ENCODE assay signal across 8 mouse cellular contexts in the genomic region with DNA sequence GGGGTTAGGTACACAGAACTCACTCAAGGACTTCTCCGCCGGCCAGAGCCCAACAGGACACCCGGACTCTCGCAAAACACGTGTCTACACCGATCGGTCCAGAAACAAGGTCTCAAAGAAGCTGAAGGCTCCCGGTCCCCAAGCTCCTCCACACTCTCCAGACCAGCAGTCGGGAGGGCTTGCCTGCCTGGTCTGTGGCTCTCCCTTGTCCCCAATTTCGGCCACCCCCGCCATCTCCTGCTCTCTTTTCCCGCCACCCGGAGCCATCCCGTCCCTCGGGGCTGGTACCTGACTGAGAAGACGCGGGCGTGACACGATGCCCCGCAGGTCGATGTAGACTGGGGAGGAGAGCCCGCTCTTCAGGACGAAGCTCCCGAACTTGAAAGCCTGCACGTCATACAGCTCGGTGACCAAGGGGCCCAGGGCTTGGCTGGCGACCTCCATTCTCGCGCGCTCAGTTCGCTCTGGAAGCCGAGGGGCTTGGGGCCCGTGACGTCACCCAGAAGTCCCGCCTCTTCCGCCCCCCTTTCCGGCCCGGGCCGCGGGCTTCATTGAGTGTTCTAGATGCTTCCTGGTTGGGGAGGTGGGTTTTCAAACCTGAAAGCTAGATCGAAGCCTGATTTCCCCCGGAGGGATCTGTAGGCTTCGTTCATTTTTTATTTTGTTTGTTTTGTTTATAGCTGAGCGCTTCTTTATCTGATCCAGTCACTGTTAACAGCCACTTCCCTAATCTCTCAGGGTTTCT. TPM values are rescaled to one million over a fixed set of nuclear protein-coding genes. Genes with fewer than 3 reads are reported as not detected.
DNase-seq lines count a peak whose midpoint lies in the region; ATAC-seq and TF ChIP-seq lines count a peak whose summit lies in the region.

A gene (minus strand): TSS at position 501 of the 745 bp plus-strand sequence.

- H3K4me3 ChIP-seq in E14TG2a.4 (replicated peaks; ENCODE audit: low read length): peak within 1 kb of the TSS; percentile 94
- peak within 1 kb of the TSS; percentile 85 for H3K4me3 ChIP-seq in forebrain, embryonic 12.5 days (replicated peaks)
- H3K4me3 ChIP-seq in heart, postnatal 0 days (ENCODE audit: low read depth, low read length): peak within 1 kb of the TSS; percentile 55
- H3K4me3 ChIP-seq in liver, embryonic 16.5 days (ENCODE audit: low read depth, low read length): peak within 1 kb of the TSS; percentile 84
- H3K4me3 ChIP-seq in neural tube, embryonic 12.5 days: peak within 1 kb of the TSS; percentile 77
- H3K4me3 ChIP-seq in stomach, postnatal 0 days (ENCODE audit: low read depth, low read length): peak within 1 kb of the TSS; percentile 75

- 2% methylated on average over 44 of the region's 44 CpGs for WGBS in forebrain, embryonic 12.5 days
- under 1% methylated on average over 44 of the region's 44 CpGs for WGBS in heart, postnatal 0 days
- WGBS in liver, embryonic 16.5 days (ENCODE audit: insufficient replicate concordance): under 1% methylated on average over 44 of the region's 44 CpGs
- WGBS in neural tube, embryonic 12.5 days: 2% methylated on average over 44 of the region's 44 CpGs
- WGBS in stomach, postnatal 0 days: under 1% methylated on average over 44 of the region's 44 CpGs

- TF ChIP-seq EP300 in heart, postnatal 0 days (IDR thresholded peaks at IDR 0.05; ENCODE audit: low read depth): no peak
- no peak for TF ChIP-seq EP300 in stomach, postnatal 0 days (optimal IDR thresholded peaks at IDR 0.05)

- peak within 1 kb of the TSS; percentile 86 for H3K9ac ChIP-seq in forebrain, embryonic 12.5 days
- H3K9ac ChIP-seq in heart, postnatal 0 days (replicated peaks; ENCODE audit: low read depth, low read length): peak within 1 kb of the TSS; percentile 49
- H3K9ac ChIP-seq in liver, embryonic 16.5 days (ENCODE audit: low read depth, low read length): peak within 1 kb of the TSS; percentile 78
- H3K9ac ChIP-seq in neural tube, embryonic 12.5 days: peak within 1 kb of the TSS; percentile 66
- peak within 1 kb of the TSS; percentile 76 for H3K9ac ChIP-seq in stomach, postnatal 0 days (ENCODE audit: low read length)

- H3K9me3 ChIP-seq in E14TG2a.4 (ENCODE audit: low read length): no peaks in the 10 kb centered on the region
- no peaks in the 10 kb centered on the region for H3K9me3 ChIP-seq in forebrain, embryonic 12.5 days
- no peaks in the 10 kb centered on the region for H3K9me3 ChIP-seq in heart, postnatal 0 days (replicated peaks; ENCODE audit: control insufficient read depth, low read length)
- H3K9me3 ChIP-seq in liver, embryonic 16.5 days (replicated peaks; ENCODE audit: control insufficient read depth, low read length): no peaks in the 10 kb centered on the region
- H3K9me3 ChIP-seq in neural tube, embryonic 12.5 days: no peaks in the 10 kb centered on the region
- H3K9me3 ChIP-seq in stomach, postnatal 0 days (ENCODE audit: control insufficient read depth, low read length): no peaks in the 10 kb centered on the region

- DNase-seq in c-Kit-positive CD71-positive TER-119-negative erythroid progenitor cells, embryonic 14.5 days (ENCODE audit: low read depth): peak; percentile 61
- peak; percentile 73 for DNase-seq in heart, postnatal 0 days (ENCODE audit: low spot score)
- DNase-seq in kidney, postnatal 4 days: peak; percentile 90 to 92
- peak; percentile 85 for DNase-seq in stomach, postnatal 0 days (ENCODE audit: low spot score)

- peaks cover 5% of the 10 kb centered on the region; the same call in 1 of the 2 replicates for H3K27me3 ChIP-seq in E14TG2a.4 (ENCODE audit: insufficient read depth, low read length)
- H3K27me3 ChIP-seq in forebrain, embryonic 12.5 days: no peaks in the 10 kb centered on the region
- no peaks in the 10 kb centered on the region for H3K27me3 ChIP-seq in heart, postnatal 0 days (ENCODE audit: control insufficient read depth, insufficient read depth, low read length)
- no peaks in the 10 kb centered on the region for H3K27me3 ChIP-seq in liver, embryonic 16.5 days (ENCODE audit: control insufficient read depth, insufficient read depth, low read depth, low read length)
- H3K27me3 ChIP-seq in neural tube, embryonic 12.5 days (replicated peaks): no peaks in the 10 kb centered on the region
- H3K27me3 ChIP-seq in stomach, postnatal 0 days (ENCODE audit: control insufficient read depth, insufficient read depth, low read length): no peaks in the 10 kb centered on the region

- H3K4me2 ChIP-seq in forebrain, embryonic 12.5 days: peak within 1 kb of the TSS; percentile 84
- peak within 1 kb of the TSS; percentile 94 for H3K4me2 ChIP-seq in heart, postnatal 0 days (ENCODE audit: low read depth, low read length)
- H3K4me2 ChIP-seq in liver, embryonic 16.5 days (ENCODE audit: low read depth, low read length): peak within 1 kb of the TSS; percentile 78
- peak within 1 kb of the TSS; percentile 68 for H3K4me2 ChIP-seq in neural tube, embryonic 12.5 days (replicated peaks)
- peak within 1 kb of the TSS; percentile 92 for H3K4me2 ChIP-seq in stomach, postnatal 0 days (replicated peaks; ENCODE audit: low read depth)

- peaks cover 29% of the 10 kb centered on the region for H3K4me1 ChIP-seq in E14TG2a.4 (replicated peaks; ENCODE audit: low read depth, low read length)
- peaks cover 13% of the 10 kb centered on the region for H3K4me1 ChIP-seq in forebrain, embryonic 12.5 days
- peaks cover 10% of the 10 kb centered on the region for H3K4me1 ChIP-seq in heart, postnatal 0 days (ENCODE audit: control insufficient read depth, insufficient read depth)
- peaks cover 10% of the 10 kb centered on the region for H3K4me1 ChIP-seq in liver, embryonic 16.5 days (ENCODE audit: control insufficient read depth, low read depth, low read length)
- peaks cover 9% of the 10 kb centered on the region; the same call in 1 of the 2 replicates for H3K4me1 ChIP-seq in neural tube, embryonic 12.5 days
- H3K4me1 ChIP-seq in stomach, postnatal 0 days (replicated peaks; ENCODE audit: control insufficient read depth, insufficient read depth): no peaks in the 10 kb centered on the region

- H3K36me3 ChIP-seq in E14TG2a.4 (ENCODE audit: insufficient read depth, low read length): peaks cover 27% of the 10 kb centered on the region
- peaks cover 18% of the 10 kb centered on the region for H3K36me3 ChIP-seq in forebrain, embryonic 12.5 days (replicated peaks)
- H3K36me3 ChIP-seq in heart, postnatal 0 days (replicated peaks; ENCODE audit: control insufficient read depth, insufficient read depth, low read length): peaks cover 16% of the 10 kb centered on the region
- H3K36me3 ChIP-seq in liver, embryonic 16.5 days (ENCODE audit: control insufficient read depth, insufficient read depth): peaks cover 10% of the 10 kb centered on the region; the same call in 1 of the 2 replicates
- peaks cover 14% of the 10 kb centered on the region for H3K36me3 ChIP-seq in neural tube, embryonic 12.5 days
- H3K36me3 ChIP-seq in stomach, postnatal 0 days (ENCODE audit: control insufficient read depth, insufficient read depth, low read length): peaks cover 3% of the 10 kb centered on the region

- 0 out of 2 replicates have a peak within 1 kb of the TSS, but pooled peaks have one; percentile 37 for H3K27ac ChIP-seq in forebrain, embryonic 12.5 days
- peak within 1 kb of the TSS; percentile 23 for H3K27ac ChIP-seq in heart, postnatal 0 days (ENCODE audit: low read depth)
- H3K27ac ChIP-seq in liver, embryonic 16.5 days (ENCODE audit: low read length): peak within 1 kb of the TSS; percentile 45
- no peak within 1 kb of the TSS for H3K27ac ChIP-seq in neural tube, embryonic 12.5 days
- peak within 1 kb of the TSS; percentile 82 for H3K27ac ChIP-seq in stomach, postnatal 0 days (replicated peaks)

- ATAC-seq in forebrain, embryonic 12.5 days (ENCODE audit: low FRiP score): peak; percentile 94
- ATAC-seq in heart, postnatal 0 days (ENCODE audit: insufficient read depth, low read depth): peak; percentile 92
- ATAC-seq in liver, embryonic 16.5 days (ENCODE audit: low read depth): peak; percentile 78
- ATAC-seq in neural tube, embryonic 12.5 days (ENCODE audit: low FRiP score, low read depth): peak; percentile 95
- peak; percentile 77 for ATAC-seq in stomach, postnatal 0 days (ENCODE audit: low FRiP score, low TSS enrichment)

- no peak for TF ChIP-seq CTCF in E14TG2a.4 (conservative IDR thresholded peaks at IDR 0.05; ENCODE audit: low read length)
- no peak for TF ChIP-seq CTCF in heart, postnatal 0 days (IDR thresholded peaks at IDR 0.05; ENCODE audit: low read depth)
- no peak for TF ChIP-seq CTCF in stomach, postnatal 0 days (IDR thresholded peaks at IDR 0.05; ENCODE audit: low read depth)

RNA-seq across cellular contexts. Expression of the gene that starts here (rescaled TPM):
- 56.5 and 56.9 TPM in 2 replicates for polyA plus RNA-seq in forebrain, embryonic 12.5 days (2016; fragmentation: Nextera tagmentation; extraction: Ambion mirVana)
- 14.3 and 15.0 TPM in 2 replicates for total RNA-seq in heart, postnatal 0 days (2014; rRNA removed; ENCODE audit: low replicate concordance)
- polyA plus RNA-seq in heart, postnatal 0 days (2015; fragmentation: Nextera tagmentation; extraction: Ambion mirVana): 12.5 and 12.6 TPM in 2 replicates
- 30.9 and 31.2 TPM in 2 replicates for polyA plus RNA-seq in liver, embryonic 16.5 days (2015; fragmentation: Nextera tagmentation; extraction: Ambion mirVana)
- polyA plus RNA-seq in neural tube, embryonic 12.5 days (2016; fragmentation: Nextera tagmentation; extraction: Ambion mirVana): 36.8 and 38.2 TPM in 2 replicates
- polyA plus RNA-seq in stomach, postnatal 0 days (2015; fragmentation: Nextera tagmentation; extraction: Ambion mirVana): 24.0 and 26.4 TPM in 2 replicates
